Mouse (Mus musculus) layer of hippocampus, postnatal 25 days (tissue): Measurements from ENCODE around the gene Cd151. TPM values are rescaled to one million over a fixed set of nuclear protein-coding genes. Genes with fewer than 3 reads are reported as not detected.
A peak's percentile ranks its signal among the peaks of the same experiment; 100 is the strongest.

Experiments
- DNase-seq, 2 experiments: peaks; one replicate each; pipeline ENCODE4 v3.0.0; 2022; ENCODE audit warnings: mixed read lengths in 2 of 2, low spot score in 1 of 2; ENCODE audit errors: extremely low spot score in 1 of 2
- total RNA-seq, 2 experiments: library from RNA; stranded (reverse); gene quantifications; 2 replicates each; pipeline ENCODE4 v1.2.3; 2021

Cd151 gene
- total RNA-seq, 2 experiments from 2014 or later: 25.7 TPM

DNA sequence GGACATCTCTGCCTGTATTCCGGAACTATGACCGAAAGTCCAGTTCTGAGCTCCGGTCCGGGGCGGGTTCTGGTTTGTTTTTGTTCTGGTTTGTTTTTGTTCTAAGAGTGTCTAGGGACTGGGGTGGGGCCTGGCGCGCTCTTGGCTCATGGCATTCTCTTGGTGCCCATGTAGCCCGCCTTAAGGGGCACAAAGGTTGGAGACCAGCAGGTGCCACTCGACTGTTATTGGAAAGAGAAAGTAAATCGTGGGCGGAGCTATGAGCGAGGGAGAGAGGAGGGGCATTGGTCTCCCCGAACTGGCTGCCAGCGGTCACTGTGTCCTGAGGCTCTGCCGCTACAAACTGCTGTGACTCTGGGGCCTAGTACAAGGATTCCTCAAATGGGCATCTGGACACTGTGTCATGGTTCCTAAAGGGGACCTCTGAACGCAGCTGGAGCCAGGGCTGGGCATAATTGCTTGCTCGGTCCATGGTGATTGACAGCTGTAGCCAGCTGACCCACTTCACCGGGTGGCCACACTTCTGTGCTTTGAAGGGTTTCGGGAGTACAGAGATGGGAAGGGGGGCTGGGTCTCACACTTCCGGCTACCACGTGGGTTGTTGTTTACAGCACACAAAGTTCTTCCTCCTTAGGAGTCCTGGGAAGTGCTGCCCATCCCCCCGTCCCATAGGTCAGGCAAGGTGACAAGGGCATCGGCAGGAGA is 11.4 kb upstream of the Cd151 start:
- DNase-seq: peak in 1 of 2 experiments; percentile 34

DNA sequence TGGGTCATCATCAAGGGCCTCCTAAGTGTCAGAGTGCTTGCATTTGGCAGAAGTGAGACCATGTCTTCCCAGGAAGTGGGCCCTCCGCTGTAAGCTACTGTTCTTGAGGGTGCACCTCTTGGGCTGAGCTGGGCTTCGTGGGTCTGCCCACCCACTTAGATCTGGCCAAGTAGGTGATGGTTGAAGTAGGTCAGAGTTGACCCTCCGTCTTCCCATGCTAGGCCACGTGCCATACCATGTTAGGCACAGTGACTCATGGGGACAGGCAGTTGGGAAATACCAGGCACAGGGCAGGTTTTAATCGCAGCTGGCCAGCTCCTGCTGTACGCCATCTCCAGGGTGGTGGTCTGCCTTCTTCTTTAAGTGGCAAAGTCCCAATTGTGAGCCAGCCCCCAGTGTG is 10.5 kb upstream of the Cd151 start:
- no peak for DNase-seq

- no peak for DNase-seq
Observed at GRCm38 (mm10) chr7:141457236-141457635, 10.0 kb upstream of the Cd151 start.

DNA sequence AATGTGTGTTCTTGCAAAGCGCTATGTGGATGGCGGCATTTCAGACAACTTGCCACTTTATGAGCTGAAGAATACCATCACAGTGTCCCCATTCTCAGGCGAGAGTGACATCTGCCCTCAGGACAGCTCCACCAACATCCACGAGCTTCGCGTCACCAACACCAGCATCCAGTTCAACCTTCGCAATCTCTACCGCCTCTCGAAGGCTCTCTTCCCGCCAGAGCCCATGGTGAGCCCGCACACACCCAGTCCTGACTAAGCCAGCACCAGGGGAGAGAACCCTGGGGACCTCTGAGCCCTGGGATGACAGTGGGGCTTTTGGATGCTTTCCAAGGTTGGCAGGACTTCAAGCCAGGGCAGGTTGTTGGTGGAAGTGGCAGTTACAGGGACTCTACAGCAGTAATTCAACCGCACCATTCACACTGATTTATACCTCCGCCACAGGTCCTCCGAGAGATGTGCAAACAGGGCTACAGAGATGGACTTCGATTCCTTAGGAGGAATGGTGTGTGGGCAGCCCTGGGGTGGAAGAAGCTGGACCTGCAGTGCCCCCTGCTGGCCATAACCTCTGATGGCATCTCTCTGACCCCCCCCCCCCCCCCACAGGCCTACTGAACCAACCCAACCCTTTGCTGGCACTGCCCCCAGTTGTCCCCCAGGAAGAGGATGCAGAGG is 9.1 kb upstream of the Cd151 start:
- peak in 1 of 2 experiments; percentile 60 for DNase-seq

GRCm38 (mm10) chr7:141458661-141459060 is 8.5 kb upstream of the Cd151 start:
- no peak for DNase-seq

- DNase-seq: no peak
Observed at GRCm38 (mm10) chr7:141459301-141459711, 7.9 kb upstream of the Cd151 start.

GRCm38 (mm10) chr7:141460001-141460390 is 7.2 kb upstream of the Cd151 start:
- DNase-seq: no peak

GRCm38 (mm10) chr7:141460391-141461113 is 6.6 kb upstream of the Cd151 start, which contains the start of gene Cracr2b:
Cracr2b (plus strand) TSS chr7:141461094.
- DNase-seq: no peak

GRCm38 (mm10) chr7:141461521-141462332 is 5.5 kb upstream of the Cd151 start:
- no peak for DNase-seq

GRCm38 (mm10) chr7:141462333-141462821 is 4.8 kb upstream of the Cd151 start:
- DNase-seq: no peak

DNA sequence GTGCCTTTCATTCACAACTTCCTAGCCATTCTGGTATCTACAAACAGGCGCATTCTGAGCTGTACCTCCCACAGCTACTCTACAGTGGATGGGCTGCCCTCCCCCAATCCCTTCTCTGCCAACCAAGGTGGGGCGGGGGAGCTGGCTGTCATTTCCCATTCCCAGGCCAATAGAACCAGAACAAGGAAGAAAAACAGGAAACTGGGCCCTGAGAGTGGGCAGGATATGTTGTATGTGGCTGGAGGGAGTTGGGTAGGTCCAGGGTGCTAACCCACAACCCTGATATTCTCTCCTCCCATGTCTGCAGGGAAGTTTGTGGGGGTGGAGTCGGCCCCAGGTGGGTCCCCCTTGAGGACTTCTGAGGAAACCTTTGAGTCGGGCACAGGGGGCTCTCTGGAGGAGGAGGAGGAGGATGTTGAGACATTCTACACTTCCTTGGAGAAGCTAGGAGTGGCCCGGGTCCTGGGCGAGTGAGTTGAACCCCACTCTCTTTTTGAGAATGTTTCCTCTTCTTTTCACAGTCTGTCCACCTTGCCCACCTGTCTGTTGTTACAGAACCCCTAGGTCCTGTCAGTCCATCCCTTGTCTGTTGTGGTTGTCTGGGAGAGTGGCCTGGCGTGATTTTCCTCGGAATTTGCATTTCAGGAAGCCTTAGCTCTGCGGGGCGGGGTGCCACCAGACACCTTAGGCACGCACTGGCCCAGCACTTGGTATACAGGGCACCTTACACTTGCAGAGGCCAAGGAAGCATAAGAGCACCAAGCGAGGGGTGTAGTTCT is 3.2 kb upstream of the Cd151 start:
- DNase-seq: no peak

DNA sequence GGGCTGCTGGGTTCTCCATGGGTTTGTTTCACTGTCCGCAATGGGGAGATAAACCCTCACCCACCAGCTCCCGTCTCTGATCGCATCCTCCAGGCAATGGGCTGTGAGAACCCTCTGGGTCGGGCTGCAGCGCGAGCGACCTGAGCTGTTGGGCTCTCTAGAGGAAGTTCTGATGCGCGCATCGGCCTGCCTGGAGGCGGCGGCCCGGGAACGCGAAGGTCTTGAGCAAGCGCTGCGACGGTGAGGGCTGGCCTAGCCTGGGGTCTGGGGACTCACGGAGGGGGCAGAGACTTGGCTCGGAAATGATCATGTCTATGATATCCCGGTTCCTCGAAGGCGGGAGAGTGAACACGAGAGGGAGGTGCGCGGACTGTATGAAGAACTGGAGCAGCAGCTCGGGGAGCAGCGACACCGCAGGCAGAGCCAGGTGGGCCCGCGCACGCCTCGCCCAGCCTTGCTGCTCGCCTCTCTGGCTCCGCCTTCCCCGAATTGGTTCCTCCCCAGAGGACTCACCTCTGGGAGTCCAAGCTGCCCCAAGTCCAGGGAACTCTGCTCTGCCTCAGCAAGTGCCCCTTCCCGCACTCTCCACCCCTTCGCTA is 2.5 kb upstream of the Cd151 start:
- no peak for DNase-seq

GRCm38 (mm10) chr7:141465388-141466044 is 1.7 kb upstream of the Cd151 start:
- DNase-seq: no peak

DNA sequence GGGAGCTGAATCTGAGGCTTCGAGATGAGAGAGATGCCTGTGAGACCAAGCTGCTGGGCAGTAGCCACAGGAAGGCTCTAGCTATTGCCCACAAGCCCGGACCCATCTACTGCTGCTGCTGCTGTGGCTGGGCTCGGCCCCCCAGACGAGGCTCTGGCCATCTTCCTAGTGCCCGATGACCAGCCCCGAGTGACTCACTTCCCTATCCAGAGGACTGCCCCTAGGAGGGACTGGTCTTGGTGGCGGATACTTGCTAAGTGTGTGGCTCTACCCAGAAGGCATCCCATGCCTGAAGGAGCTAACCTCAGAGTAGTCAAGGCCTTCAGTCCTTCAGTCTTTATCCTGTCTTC is 1.2 kb upstream of the Cd151 start:
- no peak for DNase-seq

DNA sequence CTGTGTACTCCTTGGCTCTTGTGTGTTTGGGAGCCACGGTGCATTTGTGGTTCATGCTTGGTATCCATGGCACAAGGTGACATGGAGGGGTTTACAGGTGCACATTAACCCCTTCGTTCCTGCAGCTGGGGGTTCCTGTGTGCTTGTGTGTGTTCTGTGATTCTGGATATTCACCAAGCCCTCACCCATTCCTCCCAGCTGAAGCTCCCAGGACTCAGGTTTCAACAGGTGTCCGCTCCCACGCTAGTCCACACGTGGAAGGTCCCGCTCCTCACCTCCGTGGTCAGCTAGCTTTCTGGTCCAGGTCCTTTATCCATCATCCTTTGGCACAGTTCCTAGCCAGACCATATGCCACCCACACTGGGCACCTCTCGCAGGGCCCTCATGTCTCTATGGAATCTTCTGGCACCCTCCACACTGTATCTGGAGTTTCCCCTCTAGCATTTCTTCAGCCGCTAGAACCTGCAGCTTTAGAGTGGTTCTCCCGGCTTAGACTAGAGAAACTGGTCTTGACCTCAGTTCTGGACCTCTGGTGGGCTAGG is 514 bp upstream of the Cd151 start:
- no peak for DNase-seq

DNA sequence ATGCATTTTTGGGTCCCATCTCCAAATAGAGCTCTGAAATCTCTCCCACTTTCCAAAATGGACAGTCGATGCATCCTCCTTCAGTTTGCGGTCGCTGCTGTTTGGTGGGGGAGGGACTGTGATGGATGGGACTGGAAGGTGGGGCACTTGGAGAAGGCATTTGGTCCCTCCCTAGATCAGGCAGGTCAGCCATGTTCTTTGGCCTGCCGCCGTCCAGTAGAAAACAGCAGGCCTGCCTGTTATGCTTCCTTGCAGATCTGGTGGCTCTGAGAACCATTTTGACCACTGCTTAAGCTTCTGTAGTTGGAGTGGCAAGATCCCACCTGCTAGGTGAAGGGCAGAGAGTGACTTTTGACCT is 951 bp downstream of the Cd151 start:
- no peak for DNase-seq

GRCm38 (mm10) chr7:141468522-141469211 is 1.5 kb downstream of the Cd151 start:
- peak in 1 of 2 experiments; percentile 38 for DNase-seq

DNA sequence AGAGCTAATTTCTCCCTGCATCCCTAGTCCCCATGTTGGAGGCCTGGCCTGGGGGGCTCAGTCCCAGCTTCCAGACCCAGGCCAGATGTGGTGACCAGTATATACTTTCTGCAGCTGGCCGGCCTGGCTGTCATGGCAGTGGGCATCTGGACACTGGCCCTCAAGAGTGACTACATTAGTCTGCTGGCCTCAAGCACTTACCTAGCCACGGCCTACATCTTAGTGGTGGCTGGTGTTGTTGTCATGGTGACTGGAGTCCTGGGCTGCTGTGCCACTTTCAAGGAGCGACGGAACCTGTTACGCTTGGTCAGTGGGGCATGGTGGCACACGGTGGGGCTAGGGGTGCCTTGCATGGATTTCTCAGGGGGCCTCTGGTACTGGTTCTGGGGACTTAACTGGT is 2.2 kb downstream of the Cd151 start:
- DNase-seq: no peak
